Mouse (Mus musculus) small intestine, adult 2 months (tissue): ENCODE results near the gene Gpr183.

Experiments
- CTCF ChIP-seq: fragments of 200-500 bp; IDR thresholded peaks from 2 replicates; pipeline ENCODE4 v1.5.1; 2012; ENCODE audit warnings: low read depth, mild to moderate bottlenecking, control low read depth, inconsistent platforms, low read length, moderate library complexity, mixed read lengths; ENCODE audit not compliant: insufficient replicate concordance, insufficient read length; ENCODE audit errors: extremely low read depth
- POLR2A ChIP-seq: fragments of 200-500 bp; IDR thresholded peaks from 2 replicates; pipeline ENCODE4 v1.6.1; 2012; ENCODE audit warnings: low read depth, mild to moderate bottlenecking, control low read depth, inconsistent platforms, low read length, moderate library complexity

DNA sequence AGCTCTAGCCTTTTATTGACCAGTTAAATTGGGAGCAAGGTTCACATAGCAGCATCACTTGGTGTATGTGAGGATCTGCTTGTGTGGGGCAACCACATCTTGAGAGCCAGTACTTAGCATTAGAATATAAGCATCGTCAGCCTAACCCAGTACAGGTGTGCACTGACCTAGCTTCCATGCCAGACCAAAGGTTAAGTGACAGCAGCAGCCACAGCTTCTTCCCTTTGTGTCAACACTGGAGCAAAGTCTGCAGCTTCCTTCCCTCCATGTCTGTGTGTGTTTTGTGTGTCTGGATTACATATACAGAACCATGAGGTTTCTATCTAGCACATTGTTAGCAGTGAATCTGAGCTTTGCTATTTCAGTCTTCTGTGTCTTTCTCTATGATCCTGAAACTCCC, 16.5 kb upstream of the Gpr183 start:
- TF ChIP-seq POLR2A, result no peak
- no peak for TF ChIP-seq CTCF
